In genomic region chr13:15863344-15863743, GRCm38 (mm10) we compare ENCODE assay signal across 18 mouse cellular contexts.
DNase-seq lines count a peak whose midpoint lies in the region.
"Had no signal": no experiment of that assay in that cellular context is flagged by ENCODE, and none has a peak within 500 bp of the region (broad histone marks: within the 10 kb centered on the region; RNA-seq: fewer than 3 reads in every experiment).

No protein-coding gene starts in this region.

- peak; percentile 24 for DNase-seq in 3134 (ENCODE audit: extremely low read depth, insufficient read length, low spot score)
- peak; percentile 67 for DNase-seq in 3T3-L1 (ENCODE audit: low read depth, low spot score)
- peak; percentile 15 for DNase-seq in NIH3T3 (ENCODE audit: low read depth)
- peak; percentile 87 for DNase-seq in fibroblast of lung, adult 2 months (ENCODE audit: low read depth)
- no peak for DNase-seq in ovary, adult 18-20 months (ENCODE audit: low spot score)
- DNase-seq in kidney, postnatal 14 days, result no peak
- DNase-seq in kidney, postnatal 25 days, result no peak
- DNase-seq: adrenal gland, postnatal 10 days; B cell, adult 2 months; cerebellum, adult 11 months; cerebellum, adult 2 months; cerebellum, adult 9-11 months; cerebellum, postnatal 25 days; gastrocnemius, postnatal 10 days; gastrocnemius, postnatal 36 days; heart, adult 18-20 months; heart, postnatal 10 days; heart, postnatal 36 days had no signal

Comparison
In these comparisons a context has a peak if more than half of its experiments do, and no peak if none do; other contexts are left out.
1. DNase-seq: peak in 3134 (single experiment), 3T3-L1 (single experiment), NIH3T3 (single experiment) and fibroblast of lung, adult 2 months (single experiment); none in ovary, adult 18-20 months (single experiment), kidney, postnatal 14 days (single experiment) and kidney, postnatal 25 days (0 of 2).